In genomic region chr1:169155484-169156459, GRCm38 (mm10) we compare ENCODE assay signal across 13 mouse cellular contexts.
DNase-seq lines count a peak whose midpoint lies in the region; ATAC-seq lines count a peak whose summit lies in the region.
"Had no signal": no experiment of that assay in that cellular context is flagged by ENCODE, and none has a peak within 500 bp of the region (broad histone marks: within the 10 kb centered on the region; RNA-seq: fewer than 3 reads in every experiment).

No protein-coding gene starts in this region.

- H3K27ac ChIP-seq in forebrain, embryonic 13.5 days, result 0 out of 2 replicates have a peak overlapping the region, but pooled peaks have one; percentile 36
- H3K27ac ChIP-seq in forebrain, embryonic 11.5 days (ENCODE audit: low read depth, low read length), result no peak overlapping the region
- H3K27ac ChIP-seq in embryonic facial prominence, embryonic 14.5 days (replicated peaks; ENCODE audit: low read depth, low read length), result no peak overlapping the region
- no peak overlapping the region for H3K27ac ChIP-seq in limb, embryonic 13.5 days
- H3K27ac ChIP-seq: hindbrain, embryonic 15.5 days; lung, embryonic 15.5 days; midbrain, embryonic 13.5 days; neural tube, embryonic 15.5 days had no signal

- H3K9me3 ChIP-seq in forebrain, embryonic 13.5 days (replicated peaks), result no peaks in the 10 kb centered on the region
- no peaks in the 10 kb centered on the region for H3K9me3 ChIP-seq in forebrain, embryonic 11.5 days (ENCODE audit: control insufficient read depth, low read length)
- no peaks in the 10 kb centered on the region for H3K9me3 ChIP-seq in embryonic facial prominence, embryonic 14.5 days (ENCODE audit: control insufficient read depth, low read length)
- H3K9me3 ChIP-seq in limb, embryonic 13.5 days, result no peaks in the 10 kb centered on the region
- H3K9me3 ChIP-seq: hindbrain, embryonic 15.5 days; lung, embryonic 15.5 days; midbrain, embryonic 13.5 days; neural tube, embryonic 15.5 days had no signal

- DNase-seq in forebrain, embryonic 11.5 days (ENCODE audit: low spot score), result no peak
- peak; percentile 25 for DNase-seq in embryonic facial prominence, embryonic 14.5 days (ENCODE audit: low spot score)
- DNase-seq in layer of hippocampus, adult 9-11 months, result peak; percentile 84
- DNase-seq in c-Kit-positive CD71-positive TER-119-positive erythroid progenitor cells, embryonic 14.5 days (ENCODE audit: low spot score), result no peak
- no peak for DNase-seq in lung, adult 18-20 months
- no peak for DNase-seq in embryo, embryonic 9.5 days (ENCODE audit: extremely low spot score)
- DNase-seq: cerebellum, adult 18-20 months had no signal

- H3K4me2 ChIP-seq in forebrain, embryonic 13.5 days, result no peak overlapping the region
- H3K4me2 ChIP-seq in forebrain, embryonic 11.5 days (ENCODE audit: low read depth, low read length, severe bottlenecking), result no peak overlapping the region
- H3K4me2 ChIP-seq in embryonic facial prominence, embryonic 14.5 days (ENCODE audit: low read depth, low read length), result no peak overlapping the region
- H3K4me2 ChIP-seq in limb, embryonic 13.5 days (replicated peaks), result 0 out of 2 replicates have a peak overlapping the region, but pooled peaks have one; percentile 16
- H3K4me2 ChIP-seq: hindbrain, embryonic 15.5 days; lung, embryonic 15.5 days; midbrain, embryonic 13.5 days; neural tube, embryonic 15.5 days had no signal

- peak; percentile 75; the same call in 1 of the 2 replicates for ATAC-seq in forebrain, embryonic 13.5 days
- no peak for ATAC-seq in forebrain, embryonic 11.5 days (replicated peaks; ENCODE audit: low FRiP score)
- ATAC-seq in embryonic facial prominence, embryonic 14.5 days (ENCODE audit: low read depth), result no peak
- no peak for ATAC-seq in limb, embryonic 13.5 days (ENCODE audit: low FRiP score, low read depth)
- ATAC-seq: midbrain, embryonic 13.5 days had no signal

- no peak overlapping the region for H3K9ac ChIP-seq in forebrain, embryonic 13.5 days
- no peak overlapping the region for H3K9ac ChIP-seq in forebrain, embryonic 11.5 days (ENCODE audit: low read length)
- H3K9ac ChIP-seq in embryonic facial prominence, embryonic 14.5 days (ENCODE audit: low read depth, low read length), result no peak overlapping the region
- H3K9ac ChIP-seq in limb, embryonic 13.5 days, result no peak overlapping the region
- H3K9ac ChIP-seq: hindbrain, embryonic 15.5 days; lung, embryonic 15.5 days; midbrain, embryonic 13.5 days; neural tube, embryonic 15.5 days had no signal

- no peaks in the 10 kb centered on the region for H3K27me3 ChIP-seq in forebrain, embryonic 13.5 days
- H3K27me3 ChIP-seq in forebrain, embryonic 11.5 days (ENCODE audit: control insufficient read depth, insufficient read depth, low read length), result no peaks in the 10 kb centered on the region
- no peaks in the 10 kb centered on the region for H3K27me3 ChIP-seq in embryonic facial prominence, embryonic 14.5 days (replicated peaks; ENCODE audit: control insufficient read depth, insufficient read depth, low read length)
- no peaks in the 10 kb centered on the region for H3K27me3 ChIP-seq in limb, embryonic 13.5 days
- H3K27me3 ChIP-seq: hindbrain, embryonic 15.5 days; lung, embryonic 15.5 days; midbrain, embryonic 13.5 days; neural tube, embryonic 15.5 days had no signal

- no peak overlapping the region for H3K4me3 ChIP-seq in forebrain, embryonic 13.5 days
- H3K4me3 ChIP-seq in forebrain, embryonic 11.5 days (ENCODE audit: low read depth, low read length), result no peak overlapping the region
- H3K4me3 ChIP-seq in embryonic facial prominence, embryonic 14.5 days (ENCODE audit: low read depth, low read length), result no peak overlapping the region
- H3K4me3 ChIP-seq in limb, embryonic 13.5 days, result no peak overlapping the region
- H3K4me3 ChIP-seq: hindbrain, embryonic 15.5 days; lung, embryonic 15.5 days; midbrain, embryonic 13.5 days; neural tube, embryonic 15.5 days had no signal

- 75% methylated on average over 14 of the region's 14 CpGs for WGBS in forebrain, embryonic 13.5 days
- WGBS in forebrain, embryonic 11.5 days, result 78% methylated on average over 14 of the region's 14 CpGs
- 44% methylated on average over 14 of the region's 14 CpGs for WGBS in embryonic facial prominence, embryonic 14.5 days
- 36% methylated on average over 14 of the region's 14 CpGs for WGBS in limb, embryonic 13.5 days

- H3K4me1 ChIP-seq in forebrain, embryonic 13.5 days, result no peaks in the 10 kb centered on the region
- no peaks in the 10 kb centered on the region for H3K4me1 ChIP-seq in forebrain, embryonic 11.5 days (replicated peaks; ENCODE audit: control insufficient read depth, insufficient read depth, low read length)
- H3K4me1 ChIP-seq in embryonic facial prominence, embryonic 14.5 days (ENCODE audit: control insufficient read depth, insufficient read depth, low read length), result peaks cover 9% of the 10 kb centered on the region
- peaks cover 18% of the 10 kb centered on the region for H3K4me1 ChIP-seq in limb, embryonic 13.5 days
- H3K4me1 ChIP-seq: hindbrain, embryonic 15.5 days; lung, embryonic 15.5 days; midbrain, embryonic 13.5 days; neural tube, embryonic 15.5 days had no signal

- no peaks in the 10 kb centered on the region for H3K36me3 ChIP-seq in forebrain, embryonic 13.5 days (ENCODE audit: poor library complexity, severe bottlenecking)
- H3K36me3 ChIP-seq in forebrain, embryonic 11.5 days (ENCODE audit: control insufficient read depth, insufficient read depth, low read length), result no peaks in the 10 kb centered on the region
- no peaks in the 10 kb centered on the region for H3K36me3 ChIP-seq in embryonic facial prominence, embryonic 14.5 days (ENCODE audit: control insufficient read depth, insufficient read depth, low read length)
- H3K36me3 ChIP-seq in limb, embryonic 13.5 days, result no peaks in the 10 kb centered on the region
- H3K36me3 ChIP-seq: hindbrain, embryonic 15.5 days; lung, embryonic 15.5 days; midbrain, embryonic 13.5 days; neural tube, embryonic 15.5 days had no signal

Comparison
In these comparisons a context has a peak if more than half of its experiments do, and no peak if none do; other contexts are left out.
1. DNase-seq: peak in embryonic facial prominence, embryonic 14.5 days (single experiment) and layer of hippocampus, adult 9-11 months (single experiment); none in forebrain, embryonic 11.5 days (single experiment), c-Kit-positive CD71-positive TER-119-positive erythroid progenitor cells, embryonic 14.5 days (single experiment), lung, adult 18-20 months (0 of 2) and embryo, embryonic 9.5 days (single experiment).